Mouse (Mus musculus): Measurements from ENCODE around the gene Mob1a. TPM values are rescaled to one million over a fixed set of nuclear protein-coding genes. Genes with fewer than 3 reads are reported as not detected.
A peak's percentile ranks its signal among the peaks of the same experiment; 100 is the strongest.
"Not testable (repeated sequence)": the region's sequence is repeated elsewhere in the genome, so short reads cannot be mapped to it uniquely, and the experiment has no call there.

The Mob1a gene
- polyA plus RNA-seq, 1 experiment from 2014 or later, result 50.8 TPM

DNA sequence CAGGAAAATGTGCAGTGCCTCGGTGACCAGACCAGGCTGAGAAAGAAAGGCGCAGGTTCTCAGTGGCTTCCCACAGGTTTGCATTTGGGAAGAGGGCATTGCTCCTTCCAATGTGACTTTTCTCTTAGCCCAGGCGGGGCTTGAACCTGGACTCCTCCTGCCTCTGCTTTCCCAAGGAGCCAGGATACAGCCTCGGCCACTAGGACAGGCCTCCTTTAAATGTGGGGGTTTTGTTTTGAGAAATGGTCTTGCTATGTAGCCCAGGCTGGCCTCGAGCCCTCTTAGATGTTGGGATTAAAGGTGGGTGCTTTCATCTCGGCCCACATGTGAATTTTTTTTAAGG lies 549 bp downstream of the Mob1a start:
- 4% methylated on average over 6 of the region's 6 CpGs for WGBS
- ATAC-seq, result no peak
- H3K27ac ChIP-seq (ENCODE audit: low read length), result peak overlapping the region; percentile 96

DNA sequence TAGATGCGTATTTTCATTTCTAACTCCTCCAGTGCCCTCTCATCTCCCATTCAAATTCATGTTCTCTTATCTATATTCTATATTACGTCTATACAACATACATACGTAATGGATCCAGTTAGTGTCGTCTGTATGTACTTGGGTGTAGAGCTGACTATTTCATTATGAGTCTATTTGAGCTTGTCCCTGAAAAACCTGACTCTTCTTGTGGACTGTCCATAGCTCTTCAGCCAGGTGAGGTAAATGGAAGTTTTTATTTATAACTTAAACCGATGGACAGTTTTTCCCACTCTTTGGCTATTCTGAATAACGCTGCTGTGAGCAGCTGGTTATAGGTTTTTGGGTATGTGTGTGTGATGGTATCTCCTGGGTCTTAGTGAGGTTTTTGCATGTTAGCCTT lies 945 bp downstream of the Mob1a start:
- H3K27ac ChIP-seq (ENCODE audit: low read length), result no peak overlapping the region
- peaks cover 7% of the 10 kb centered on the region; the same call in 1 of the 2 replicates for H3K36me3 ChIP-seq (ENCODE audit: control insufficient read depth, insufficient read depth, low read length)
- 50% methylated on average over 6 of the region's 6 CpGs for WGBS
- H3K4me2 ChIP-seq (ENCODE audit: low read depth, low read length), result peak overlapping the region; percentile 58
- ATAC-seq, result no peak
- peaks cover 9% of the 10 kb centered on the region for H3K4me1 ChIP-seq (ENCODE audit: control insufficient read depth, insufficient read depth, low read length)
- H3K27me3 ChIP-seq (replicated peaks; ENCODE audit: control insufficient read depth, insufficient read depth, low read length), result no peaks in the 10 kb centered on the region
- no peaks in the 10 kb centered on the region for H3K9me3 ChIP-seq (ENCODE audit: control insufficient read depth, low read length)
- H3K9ac ChIP-seq (ENCODE audit: low read depth, low read length), result peak overlapping the region; percentile 90; the same call in 1 of the 2 replicates
- H3K4me3 ChIP-seq (ENCODE audit: low read length), result peak overlapping the region; percentile 83

More for the DNA sequence above, 549 bp downstream of the Mob1a start:
- Histone ChIP-seq H3K4me1 (ENCODE audit: control insufficient read depth, insufficient read depth, low read length) (peaks cover 9% of the 10 kb centered on the region), H3K4me2 (ENCODE audit: low read depth, low read length) (peak overlapping the region; percentile 58), H3K36me3 (ENCODE audit: control insufficient read depth, insufficient read depth, low read length) (peaks cover 5% of the 10 kb centered on the region; the same call in 1 of the 2 replicates), H3K27me3 (replicated peaks; ENCODE audit: control insufficient read depth, insufficient read depth, low read length) (no peaks in the 10 kb centered on the region), H3K9me3 (ENCODE audit: control insufficient read depth, low read length) (no peaks in the 10 kb centered on the region), H3K9ac (ENCODE audit: low read depth, low read length) (peak overlapping the region; percentile 90), H3K4me3 (ENCODE audit: low read length) (peak overlapping the region; percentile 83)

DNA sequence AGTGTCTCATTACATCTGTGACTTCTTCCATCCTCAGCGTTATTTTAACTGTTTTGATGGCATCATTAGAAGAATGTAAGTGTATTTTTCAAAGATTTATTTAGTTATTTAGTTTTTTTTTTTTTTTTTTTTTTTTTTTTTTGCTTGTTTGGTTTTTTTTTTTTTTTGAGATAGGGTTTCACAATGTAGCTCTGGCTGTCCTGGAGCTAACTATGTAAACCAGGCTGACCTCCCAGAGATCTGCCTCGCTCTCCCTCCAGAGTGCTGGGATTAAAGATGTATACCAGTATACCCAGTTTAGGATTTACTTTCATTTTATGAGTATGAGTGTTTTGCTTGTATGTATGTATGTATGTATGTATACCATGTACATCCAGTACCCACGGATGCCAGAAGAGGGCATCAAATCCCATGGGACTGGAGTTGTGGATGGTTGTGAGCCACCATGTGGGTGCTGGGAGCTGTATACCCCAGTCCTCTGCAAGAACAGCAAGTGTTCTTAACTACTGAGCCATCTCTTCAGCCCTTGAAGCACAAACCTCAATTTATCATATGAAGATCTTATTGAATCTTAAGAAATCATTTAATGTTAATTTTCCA lies 1.9 kb downstream of the Mob1a start:
- Histone ChIP-seq H3K36me3 (ENCODE audit: control insufficient read depth, insufficient read depth, low read length) (peaks cover 8% of the 10 kb centered on the region; the same call in 1 of the 2 replicates), H3K9ac (ENCODE audit: low read depth, low read length) (no peak overlapping the region), H3K9me3 (ENCODE audit: control insufficient read depth, low read length) (no peaks in the 10 kb centered on the region), H3K27me3 (replicated peaks; ENCODE audit: control insufficient read depth, insufficient read depth, low read length) (no peaks in the 10 kb centered on the region), H3K4me3 (ENCODE audit: low read length) (no peak overlapping the region), H3K27ac (ENCODE audit: low read length) (no peak overlapping the region), H3K4me2 (ENCODE audit: low read depth, low read length) (0 out of 2 replicates have a peak overlapping the region, but pooled peaks have one; percentile 58), H3K4me1 (ENCODE audit: control insufficient read depth, insufficient read depth, low read length) (peaks cover 9% of the 10 kb centered on the region)
- no peak for ATAC-seq
- WGBS, result 90% methylated on average over 3 of the region's 3 CpGs

DNA sequence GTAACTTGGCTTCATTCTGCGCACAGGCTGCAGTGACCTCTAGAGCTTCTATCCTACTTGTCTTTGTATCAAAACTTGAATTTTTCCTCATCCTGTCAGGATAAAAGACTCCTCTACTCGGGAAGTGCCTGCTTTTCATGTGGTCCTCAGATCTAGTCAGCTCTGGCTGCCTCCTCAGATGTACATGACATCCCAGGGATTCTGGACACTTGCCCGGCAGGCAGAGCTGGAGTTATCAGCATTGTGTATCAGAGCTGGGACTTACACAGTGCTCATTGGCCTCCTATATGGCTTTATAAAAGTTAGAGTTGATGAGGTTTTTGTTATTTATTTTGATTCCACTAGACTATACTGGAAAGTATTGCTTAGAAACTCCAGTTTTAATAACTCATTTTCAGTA lies 15.6 kb downstream of the Mob1a start:
- H3K4me1 ChIP-seq (ENCODE audit: control insufficient read depth, insufficient read depth, low read length), result no peaks in the 10 kb centered on the region
- H3K36me3 ChIP-seq (ENCODE audit: control insufficient read depth, insufficient read depth, low read length), result peaks cover 7% of the 10 kb centered on the region; the same call in 1 of the 2 replicates
- H3K27me3 ChIP-seq (replicated peaks; ENCODE audit: control insufficient read depth, insufficient read depth, low read length), result no peaks in the 10 kb centered on the region
- 86% methylated on average over 3 of the region's 3 CpGs for WGBS
- H3K4me2 ChIP-seq (ENCODE audit: low read depth, low read length), result no peak overlapping the region
- no peak overlapping the region for H3K4me3 ChIP-seq (ENCODE audit: low read length)
- H3K9me3 ChIP-seq (ENCODE audit: control insufficient read depth, low read length), result no peaks in the 10 kb centered on the region
- H3K9ac ChIP-seq (ENCODE audit: low read depth, low read length), result no peak overlapping the region
- ATAC-seq, result no peak
- no peak overlapping the region for H3K27ac ChIP-seq (ENCODE audit: low read length)

DNA sequence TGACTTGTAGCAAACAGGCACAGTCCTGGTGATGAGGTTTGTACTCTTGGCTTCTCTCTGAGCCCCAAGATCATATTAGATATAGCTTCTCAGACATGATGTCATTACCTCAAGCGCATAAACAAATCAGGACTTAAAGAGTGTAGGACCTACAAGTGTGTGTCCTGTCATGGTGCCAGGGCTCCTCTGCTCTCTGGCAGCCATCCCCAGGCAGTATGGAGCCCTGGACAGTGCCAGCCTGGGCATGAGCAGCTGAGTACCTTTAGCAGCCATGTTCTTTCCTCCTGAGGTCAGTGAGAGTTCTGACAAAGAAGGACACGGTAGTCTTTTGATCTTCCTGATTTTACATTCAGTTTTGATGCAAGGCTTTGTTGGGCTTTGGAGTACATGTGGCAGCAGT lies 17.1 kb downstream of the Mob1a start:
- H3K9me3 ChIP-seq (ENCODE audit: control insufficient read depth, low read length), result no peaks in the 10 kb centered on the region
- H3K36me3 ChIP-seq (ENCODE audit: control insufficient read depth, insufficient read depth, low read length), result peaks cover 7% of the 10 kb centered on the region; the same call in 1 of the 2 replicates
- no peaks in the 10 kb centered on the region for H3K4me1 ChIP-seq (ENCODE audit: control insufficient read depth, insufficient read depth, low read length)
- no peak overlapping the region for H3K4me2 ChIP-seq (ENCODE audit: low read depth, low read length)
- WGBS, result 93% methylated on average over 2 of the region's 2 CpGs
- H3K9ac ChIP-seq (ENCODE audit: low read depth, low read length), result no peak overlapping the region
- H3K27ac ChIP-seq (ENCODE audit: low read length), result no peak overlapping the region
- H3K4me3 ChIP-seq (ENCODE audit: low read length), result no peak overlapping the region
- no peaks in the 10 kb centered on the region for H3K27me3 ChIP-seq (replicated peaks; ENCODE audit: control insufficient read depth, insufficient read depth, low read length)
- no peak for ATAC-seq

DNA sequence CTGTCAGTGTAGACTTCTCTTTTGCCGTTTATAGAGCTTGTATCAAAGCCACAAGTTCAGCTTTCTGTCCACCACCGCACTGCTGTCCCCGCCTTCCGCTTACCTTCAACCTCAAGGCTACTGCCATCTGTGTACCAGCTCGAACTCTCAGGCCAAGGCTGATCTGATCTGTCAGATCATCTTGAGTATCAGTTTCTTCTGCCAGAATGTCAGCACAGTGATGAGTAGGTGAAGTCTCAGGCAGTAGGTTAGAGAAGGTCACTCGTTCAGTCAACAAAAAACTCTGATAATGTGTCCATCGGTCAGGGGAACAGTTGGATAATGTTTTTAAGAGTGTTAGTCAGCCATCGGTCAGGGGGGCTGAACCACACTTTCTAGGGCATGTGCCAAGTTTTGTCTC lies 19.5 kb downstream of the Mob1a start:
- not testable (repeated sequence) for H3K4me3 ChIP-seq (ENCODE audit: low read length); H3K9ac ChIP-seq (ENCODE audit: low read depth, low read length); H3K4me1 ChIP-seq (ENCODE audit: control insufficient read depth, insufficient read depth, low read length); H3K4me2 ChIP-seq (ENCODE audit: low read depth, low read length); ATAC-seq; H3K9me3 ChIP-seq (ENCODE audit: control insufficient read depth, low read length); H3K27me3 ChIP-seq (replicated peaks; ENCODE audit: control insufficient read depth, insufficient read depth, low read length); H3K36me3 ChIP-seq (ENCODE audit: control insufficient read depth, insufficient read depth, low read length); H3K27ac ChIP-seq (ENCODE audit: low read length)
- WGBS, result 86% methylated on average over 8 of the region's 8 CpGs

DNA sequence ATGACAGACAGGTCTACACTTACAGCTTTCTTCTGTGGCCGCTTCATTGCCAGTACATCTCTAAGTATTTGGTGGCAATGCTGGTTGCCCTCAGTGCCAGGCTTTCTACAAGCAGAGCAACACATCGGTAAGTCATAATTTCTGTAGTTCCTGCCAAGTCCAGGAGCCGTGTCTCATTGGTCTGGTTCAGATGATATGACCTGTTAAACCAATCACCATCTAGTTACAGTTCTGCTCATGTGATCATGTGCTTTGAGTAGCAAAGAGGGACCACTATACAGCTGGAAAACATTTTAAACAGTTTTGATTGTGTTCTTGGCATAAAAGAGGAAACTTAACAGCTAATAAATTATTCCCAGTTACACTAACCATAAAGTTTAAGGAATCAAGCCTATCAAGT lies 22.1 kb downstream of the Mob1a start:
- no peaks in the 10 kb centered on the region for H3K9me3 ChIP-seq (ENCODE audit: control insufficient read depth, low read length)
- ATAC-seq, result no peak
- H3K27ac ChIP-seq (ENCODE audit: low read length), result no peak overlapping the region
- H3K9ac ChIP-seq (ENCODE audit: low read depth, low read length), result no peak overlapping the region
- H3K27me3 ChIP-seq (replicated peaks; ENCODE audit: control insufficient read depth, insufficient read depth, low read length), result no peaks in the 10 kb centered on the region
- no peaks in the 10 kb centered on the region for H3K36me3 ChIP-seq (ENCODE audit: control insufficient read depth, insufficient read depth, low read length)
- H3K4me1 ChIP-seq (ENCODE audit: control insufficient read depth, insufficient read depth, low read length), result peaks cover 20% of the 10 kb centered on the region
- 84% methylated on average over 3 of the region's 3 CpGs for WGBS
- H3K4me3 ChIP-seq (ENCODE audit: low read length), result no peak overlapping the region
- no peak overlapping the region for H3K4me2 ChIP-seq (ENCODE audit: low read depth, low read length)

DNA sequence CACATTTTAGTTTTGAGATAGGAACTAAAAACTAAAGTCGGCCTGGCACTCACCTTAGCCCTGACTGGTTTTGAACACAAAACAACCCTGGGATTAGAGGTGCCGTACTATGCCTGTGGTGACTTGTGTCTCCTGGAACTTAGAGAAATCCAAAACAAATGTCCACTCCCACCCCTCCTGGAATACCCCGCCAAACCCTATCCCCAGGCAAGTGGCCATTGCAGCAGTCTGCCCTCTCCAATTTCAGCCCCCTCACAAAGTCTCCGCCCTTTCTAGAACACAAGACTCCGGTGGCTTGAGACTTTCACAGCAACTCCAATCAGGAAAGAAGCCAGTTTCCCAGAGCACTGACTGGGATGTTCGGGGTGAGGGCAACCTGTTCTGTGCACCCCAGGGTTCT lies 23.1 kb downstream of the Mob1a start, which contains the start of gene Bola3:
Gene Bola3, plus strand, starts transcription at position 275 of the 400 bp plus-strand sequence.
- Histone ChIP-seq H3K4me2 (ENCODE audit: low read depth, low read length) (peak within 1 kb of the TSS; percentile 80), H3K27ac (ENCODE audit: low read length) (peak within 1 kb of the TSS; percentile 54), H3K9me3 (ENCODE audit: control insufficient read depth, low read length) (no peaks in the 10 kb centered on the region), H3K4me1 (ENCODE audit: control insufficient read depth, insufficient read depth, low read length) (peaks cover 20% of the 10 kb centered on the region), H3K9ac (ENCODE audit: low read depth, low read length) (peak within 1 kb of the TSS; percentile 96), H3K4me3 (ENCODE audit: low read length) (peak within 1 kb of the TSS; percentile 89), H3K36me3 (ENCODE audit: control insufficient read depth, insufficient read depth, low read length) (no peaks in the 10 kb centered on the region), H3K27me3 (replicated peaks; ENCODE audit: control insufficient read depth, insufficient read depth, low read length) (no peaks in the 10 kb centered on the region)
- WGBS, result 34% methylated on average over 6 of the region's 6 CpGs
- ATAC-seq, result peak; percentile 34; the same call in 1 of the 2 replicates

DNA sequence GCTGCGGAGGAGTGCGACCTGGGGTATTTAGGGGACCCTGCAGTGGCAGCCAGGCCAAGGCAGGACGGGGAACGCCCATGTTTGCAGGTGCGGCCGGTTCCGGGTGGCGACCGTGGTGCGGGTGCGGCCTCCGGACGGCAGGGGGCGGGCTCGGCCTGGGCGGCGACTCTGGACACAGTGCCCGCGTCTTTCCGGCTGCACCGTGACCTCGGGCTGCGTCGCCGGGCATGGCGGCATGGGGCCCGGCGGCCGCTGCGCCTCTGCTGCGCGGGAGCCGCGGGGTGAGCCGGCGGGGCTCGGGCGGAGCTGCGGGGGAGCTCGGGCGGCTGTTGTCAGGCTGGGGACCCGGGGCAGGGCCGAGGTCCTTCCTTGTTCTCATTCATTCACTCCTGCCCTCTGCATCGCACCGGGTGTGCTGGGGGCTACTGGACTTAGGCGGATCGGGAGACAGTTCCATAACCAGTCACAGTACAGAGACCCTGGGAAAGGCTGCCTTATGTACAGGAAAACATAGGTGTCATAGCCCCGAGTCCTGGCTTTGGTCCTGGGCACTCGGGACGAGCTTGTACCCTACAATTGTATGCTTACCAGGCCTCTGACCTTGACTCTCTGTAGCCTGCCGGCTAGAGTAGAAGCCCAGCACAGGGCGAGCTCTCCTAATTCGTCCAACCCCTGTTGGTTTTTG lies 23.6 kb downstream of the Mob1a start:
- H3K9ac ChIP-seq (ENCODE audit: low read depth, low read length), result peak overlapping the region; percentile 96
- peak; percentile 95 for ATAC-seq
- peak overlapping the region; percentile 54 for H3K27ac ChIP-seq (ENCODE audit: low read length)
- under 1% methylated on average over 53 of the region's 53 CpGs for WGBS
- H3K4me1 ChIP-seq (ENCODE audit: control insufficient read depth, insufficient read depth, low read length), result peaks cover 20% of the 10 kb centered on the region
- H3K36me3 ChIP-seq (ENCODE audit: control insufficient read depth, insufficient read depth, low read length), result no peaks in the 10 kb centered on the region
- no peaks in the 10 kb centered on the region for H3K27me3 ChIP-seq (replicated peaks; ENCODE audit: control insufficient read depth, insufficient read depth, low read length)
- H3K9me3 ChIP-seq (ENCODE audit: control insufficient read depth, low read length), result no peaks in the 10 kb centered on the region
- H3K4me2 ChIP-seq (ENCODE audit: low read depth, low read length), result peak overlapping the region; percentile 80
- peak overlapping the region; percentile 89 for H3K4me3 ChIP-seq (ENCODE audit: low read length)

Data from intestine, embryonic 16.5 days (tissue).